Mouse (Mus musculus) heart, embryonic 16.5 days (tissue): Measurements from ENCODE around the gene Gli2. TPM values are rescaled to one million over a fixed set of nuclear protein-coding genes. Genes with fewer than 3 reads are reported as not detected.
A peak's percentile ranks its signal among the peaks of the same experiment; 100 is the strongest.

Experiments
- ATAC-seq: fragments of 200-750 bp; cut with Nextera tagmentation; replicated peaks from 2 replicates; pipeline ENCODE4 v1.8.0; 2017; ENCODE audit warnings: moderate number of reproducible peaks; ENCODE audit not compliant: insufficient read depth, low FRiP score; ENCODE audit errors: extremely low read depth
- H3K27ac ChIP-seq: fragments of 300-500 bp; sonication (generic); 2 replicates; pipeline ENCODE4 v1.5.1; 2014; ENCODE audit warnings: mild to moderate bottlenecking, low read length, control low read depth, moderate library complexity
- H3K27me3 ChIP-seq: fragments of 300-500 bp; sonication (generic); 2 replicates; pipeline ENCODE4 v1.6.1; 2014; ENCODE audit warnings: low read length, mixed read lengths; ENCODE audit not compliant: control insufficient read depth, insufficient read depth
- H3K36me3 ChIP-seq: fragments of 300-500 bp; sonication (generic); 2 replicates; pipeline ENCODE4 v1.6.1; 2014; ENCODE audit not compliant: control insufficient read depth, insufficient read depth
- H3K4me1 ChIP-seq: fragments of 300-500 bp; sonication (generic); 2 replicates; pipeline ENCODE4 v1.6.1; 2014; ENCODE audit warnings: low read length, mixed read lengths; ENCODE audit not compliant: control insufficient read depth, insufficient read depth
- H3K4me2 ChIP-seq: fragments of 300-500 bp; sonication (generic); 2 replicates; pipeline ENCODE4 v1.6.1; 2014; ENCODE audit warnings: low read depth, mild to moderate bottlenecking, control low read depth, low read length
- H3K4me3 ChIP-seq: fragments of 300-500 bp; sonication (generic); 2 replicates; pipeline ENCODE4 v1.5.1; 2014; ENCODE audit warnings: mild to moderate bottlenecking, control low read depth, low read length
- H3K9ac ChIP-seq: fragments of 300-500 bp; sonication (generic); 2 replicates; pipeline ENCODE4 v1.6.1; 2014; ENCODE audit warnings: low read length, control low read depth
- H3K9me3 ChIP-seq: fragments of 300-500 bp; sonication (generic); replicated peaks from 2 replicates; pipeline ENCODE4 v1.6.1; 2016; ENCODE audit warnings: low read length; ENCODE audit not compliant: control insufficient read depth
- WGBS: fragments of 180-500 bp; shearing (Covaris S2); extraction: QIAGEN DNeasy Blood & Tissue Kit; methylation state at CpG from one replicate; pipeline ENCODE4 v1.1.7; 2014; 5-methylcytosine and 5-hydroxymethylcytosine counted together
- polyA plus RNA-seq: library from polyadenylated mRNA; unstranded; fragments of >200 nt; fragmentation: Nextera tagmentation; extraction: Ambion mirVana; gene quantifications from 2 replicates; pipeline ENCODE4 v1.2.1, GENCODE M21; 2015

Gene Gli2
- 2.7 and 3.1 TPM in 2 replicates for polyA plus RNA-seq

GRCm38 (mm10) chr1:119053402-119053841 lies at the start of gene Gli2:
Gli2 (minus strand) TSS chr1:119053619.
- WGBS = under 1% methylated on average over 42 of the region's 42 CpGs
- peaks cover 41% of the 10 kb centered on the region for H3K27me3 ChIP-seq

GRCm38 (mm10) chr1:119097921-119098521 lies 44.6 kb upstream of the Gli2 start:
- ATAC-seq = no peak
- H3K4me3 ChIP-seq = no peak overlapping the region
- H3K4me2 ChIP-seq = no peak overlapping the region
- 56% methylated on average over 13 of the region's 13 CpGs for WGBS
- no peaks in the 10 kb centered on the region for H3K27me3 ChIP-seq
- no peaks in the 10 kb centered on the region for H3K4me1 ChIP-seq
- no peak overlapping the region for H3K27ac ChIP-seq
- no peak overlapping the region for H3K9ac ChIP-seq
- no peaks in the 10 kb centered on the region for H3K36me3 ChIP-seq
- H3K9me3 ChIP-seq = no peaks in the 10 kb centered on the region

More at GRCm38 (mm10) chr1:119053402-119053841, at the start of gene Gli2:
- H3K4me1 ChIP-seq = peaks cover 23% of the 10 kb centered on the region
- H3K9ac ChIP-seq = peak within 1 kb of the TSS; percentile 74
- H3K36me3 ChIP-seq = no peaks in the 10 kb centered on the region
- peak within 1 kb of the TSS; percentile 100 for H3K4me2 ChIP-seq
- peak; percentile 74 for ATAC-seq
- peak within 1 kb of the TSS; percentile 72 for H3K4me3 ChIP-seq
- peak within 1 kb of the TSS; percentile 60 for H3K27ac ChIP-seq
- no peaks in the 10 kb centered on the region for H3K9me3 ChIP-seq

GRCm38 (mm10) chr1:119093739-119094138 lies 40.3 kb upstream of the Gli2 start:
- no peaks in the 10 kb centered on the region for H3K4me1 ChIP-seq
- no peaks in the 10 kb centered on the region for H3K9me3 ChIP-seq
- H3K36me3 ChIP-seq = no peaks in the 10 kb centered on the region
- no peak for ATAC-seq
- H3K9ac ChIP-seq = no peak overlapping the region
- H3K4me2 ChIP-seq = no peak overlapping the region
- no peak overlapping the region for H3K4me3 ChIP-seq
- 14% methylated on average over 8 of the region's 8 CpGs for WGBS
- no peaks in the 10 kb centered on the region for H3K27me3 ChIP-seq
- no peak overlapping the region for H3K27ac ChIP-seq

GRCm38 (mm10) chr1:119089887-119090620 lies 36.6 kb upstream of the Gli2 start:
- 64% methylated on average over 18 of the region's 18 CpGs for WGBS
- Histone ChIP-seq H3K27me3 (no peaks in the 10 kb centered on the region), H3K4me1 (no peaks in the 10 kb centered on the region), H3K4me2 (no peak overlapping the region), H3K36me3 (no peaks in the 10 kb centered on the region), H3K9ac (no peak overlapping the region), H3K4me3 (no peak overlapping the region), H3K27ac (no peak overlapping the region), H3K9me3 (no peaks in the 10 kb centered on the region)
- ATAC-seq = no peak

- Histone ChIP-seq H3K27ac (no peak overlapping the region), H3K27me3 (peaks cover 3% of the 10 kb centered on the region; the same call in 1 of the 2 replicates), H3K9ac (no peak overlapping the region), H3K9me3 (no peaks in the 10 kb centered on the region), H3K36me3 (no peaks in the 10 kb centered on the region), H3K4me1 (no peaks in the 10 kb centered on the region), H3K4me3 (no peak overlapping the region), H3K4me2 (no peak overlapping the region)
- no peak for ATAC-seq
- 8% methylated on average over 3 of the region's 3 CpGs for WGBS
Measured at GRCm38 (mm10) chr1:119087539-119087938, 34.1 kb upstream of the Gli2 start.

GRCm38 (mm10) chr1:119085771-119086170 lies 32.4 kb upstream of the Gli2 start:
- ATAC-seq = no peak
- Histone ChIP-seq H3K9ac (no peak overlapping the region), H3K4me1 (no peaks in the 10 kb centered on the region), H3K4me3 (no peak overlapping the region), H3K36me3 (no peaks in the 10 kb centered on the region), H3K27ac (no peak overlapping the region), H3K9me3 (no peaks in the 10 kb centered on the region), H3K27me3 (peaks cover 3% of the 10 kb centered on the region; the same call in 1 of the 2 replicates), H3K4me2 (no peak overlapping the region)
- WGBS = 51% methylated on average over 10 of the region's 10 CpGs

GRCm38 (mm10) chr1:119083468-119083921 lies 30.1 kb upstream of the Gli2 start:
- H3K4me3 ChIP-seq = no peak overlapping the region
- peak overlapping the region; percentile 19; the same call in 1 of the 2 replicates for H3K4me2 ChIP-seq
- peak; percentile 50 for ATAC-seq
- H3K9me3 ChIP-seq = no peaks in the 10 kb centered on the region
- H3K9ac ChIP-seq = no peak overlapping the region
- H3K36me3 ChIP-seq = no peaks in the 10 kb centered on the region
- 18% methylated on average over 10 of the region's 10 CpGs for WGBS
- no peak overlapping the region for H3K27ac ChIP-seq
- peaks cover 3% of the 10 kb centered on the region; the same call in 1 of the 2 replicates for H3K27me3 ChIP-seq
- no peaks in the 10 kb centered on the region for H3K4me1 ChIP-seq

- Histone ChIP-seq H3K4me1 (peaks cover 3% of the 10 kb centered on the region; the same call in 1 of the 2 replicates), H3K4me2 (no peak overlapping the region), H3K36me3 (no peaks in the 10 kb centered on the region), H3K27me3 (peaks cover 3% of the 10 kb centered on the region; the same call in 1 of the 2 replicates), H3K27ac (no peak overlapping the region), H3K4me3 (no peak overlapping the region), H3K9me3 (no peaks in the 10 kb centered on the region), H3K9ac (no peak overlapping the region)
- 37% methylated on average over 12 of the region's 12 CpGs for WGBS
- no peak for ATAC-seq
Measured at GRCm38 (mm10) chr1:119082231-119082991, 29.0 kb upstream of the Gli2 start.
